Mouse (Mus musculus) cerebellum, adult 9-11 months (tissue): ENCODE data around the gene Raly.
A peak's percentile ranks its signal among the peaks of the same experiment; 100 is the strongest.
"Not testable (repeated sequence)": the region's sequence is repeated elsewhere in the genome, so short reads cannot be mapped to it uniquely, and the experiment has no call there.

Experiments used
- DNase-seq: peaks from one replicate; pipeline ENCODE4 v3.0.0; 2022

Raly gene

DNA sequence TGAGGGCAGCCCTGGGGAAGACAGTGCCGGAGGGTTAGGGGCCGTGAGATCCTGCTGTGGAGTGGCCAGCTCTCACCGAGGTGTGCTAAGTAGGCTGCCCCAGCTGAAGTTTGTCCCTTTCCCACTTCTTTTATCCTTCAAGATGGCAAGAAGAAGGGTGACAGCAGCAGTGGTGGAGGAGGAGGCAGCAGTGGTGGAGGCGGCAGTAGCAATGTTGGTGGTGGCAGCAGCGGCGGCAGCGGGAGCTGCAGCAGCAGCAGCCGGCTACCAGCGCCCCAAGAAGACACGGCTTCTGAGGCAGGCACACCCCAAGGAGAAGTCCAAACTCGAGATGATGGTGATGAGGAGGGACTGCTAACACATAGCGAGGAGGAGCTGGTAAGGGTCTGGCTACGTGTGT lies 72.8 kb downstream of the Raly start:
- DNase-seq, result no peak

DNA sequence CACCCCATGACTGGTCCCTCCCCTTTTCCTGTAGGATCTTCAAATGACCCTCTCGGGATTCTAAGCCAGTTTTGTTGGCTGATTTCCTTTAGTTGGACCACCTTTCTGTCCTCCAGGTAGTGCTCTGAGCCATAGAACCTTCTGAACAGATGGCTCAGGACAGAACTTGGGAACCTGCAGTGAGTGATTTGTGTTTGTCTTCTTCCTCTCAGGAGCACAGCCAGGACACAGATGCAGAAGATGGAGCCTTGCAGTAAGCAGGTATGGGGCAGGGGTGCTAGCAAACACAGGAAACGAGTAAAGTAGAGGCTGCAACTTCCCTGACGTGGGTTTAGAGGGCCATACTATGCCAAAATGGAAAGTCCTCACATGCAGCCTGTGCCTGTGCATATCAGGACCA lies 74.8 kb downstream of the Raly start:
- peak; percentile 59 for DNase-seq

GRCm38 (mm10) chr2:154868106-154868505 lies 77.2 kb downstream of the Raly start:
- DNase-seq, result peak; percentile 87

- no peak for DNase-seq
These were observed 79.2 kb downstream of the Raly start for GRCm38 (mm10) chr2:154869954-154870641.

GRCm38 (mm10) chr2:154876621-154877020 lies 85.7 kb downstream of the Raly start:
- no peak for DNase-seq

- DNase-seq, result no peak
These were observed 100.7 kb downstream of the Raly start for GRCm38 (mm10) chr2:154891585-154891984.

DNA sequence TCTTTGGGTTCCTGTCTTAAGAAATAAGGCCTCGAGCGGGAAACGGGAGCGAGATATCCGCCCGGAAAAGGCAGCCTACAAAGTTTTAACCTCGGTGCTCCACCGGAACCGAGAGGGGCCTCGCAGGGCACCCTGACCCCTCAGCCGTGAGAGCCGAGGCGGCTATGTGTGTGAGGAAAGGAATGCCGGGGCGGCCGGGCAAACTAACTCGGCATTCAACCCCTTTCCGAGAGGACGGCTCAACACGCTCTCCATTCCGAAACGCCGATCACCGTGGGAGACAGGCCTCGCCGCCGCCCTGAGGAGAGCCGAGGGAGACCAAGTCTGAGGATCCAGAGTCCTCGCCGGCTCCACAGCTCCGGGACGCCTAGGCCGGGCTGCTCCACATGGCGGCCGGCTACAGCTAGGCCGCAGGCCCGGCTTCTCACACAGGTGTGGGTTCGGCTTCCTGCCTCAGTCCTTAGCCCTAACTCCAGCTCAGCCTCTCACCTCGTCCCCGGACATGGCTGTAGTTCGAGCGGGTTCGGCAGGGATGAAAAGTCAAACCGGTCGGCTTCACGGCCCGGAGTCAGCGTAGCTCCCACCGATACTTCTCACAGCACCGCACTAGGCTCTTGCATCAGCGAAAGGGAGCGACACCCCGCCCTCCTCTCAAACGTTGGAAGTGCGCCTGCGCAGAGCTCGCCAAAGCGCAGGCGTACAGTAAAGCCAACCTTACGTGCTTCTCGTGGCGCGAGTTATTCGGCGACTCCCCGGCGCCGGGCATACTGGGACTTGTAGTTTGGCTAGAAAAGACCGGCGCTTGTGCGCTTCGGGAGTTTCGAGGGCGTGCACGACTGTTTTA lies 101.5 kb downstream of the Raly start, which contains the start of gene Eif2s2:
Gene Eif2s2, minus strand, starts transcription at position 735 of the 844 bp plus-strand sequence.
- peak; percentile 98 for DNase-seq

DNA sequence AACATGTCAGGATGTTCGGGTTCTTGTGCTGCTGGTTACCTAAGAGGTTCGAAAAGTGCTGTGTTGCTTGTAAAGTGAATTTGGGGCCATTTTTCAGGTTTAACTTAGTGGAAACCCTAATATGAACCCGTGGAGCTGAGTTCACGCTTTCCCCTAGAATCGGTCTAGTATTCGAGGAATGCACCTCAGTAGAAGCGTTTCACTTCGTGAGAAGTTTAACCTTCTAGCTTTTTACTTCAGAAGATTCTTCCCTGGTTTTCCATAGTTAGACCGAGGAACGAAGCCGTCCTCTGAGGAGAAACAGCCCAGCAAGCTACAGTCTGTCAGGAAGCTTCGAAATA lies 102.1 kb downstream of the Raly start:
- no peak for DNase-seq

GRCm38 (mm10) chr2:154893548-154893947 lies 102.7 kb downstream of the Raly start:
- no peak for DNase-seq

GRCm38 (mm10) chr2:154899004-154899403 lies 108.1 kb downstream of the Raly start:
- not testable (repeated sequence) for DNase-seq

DNA sequence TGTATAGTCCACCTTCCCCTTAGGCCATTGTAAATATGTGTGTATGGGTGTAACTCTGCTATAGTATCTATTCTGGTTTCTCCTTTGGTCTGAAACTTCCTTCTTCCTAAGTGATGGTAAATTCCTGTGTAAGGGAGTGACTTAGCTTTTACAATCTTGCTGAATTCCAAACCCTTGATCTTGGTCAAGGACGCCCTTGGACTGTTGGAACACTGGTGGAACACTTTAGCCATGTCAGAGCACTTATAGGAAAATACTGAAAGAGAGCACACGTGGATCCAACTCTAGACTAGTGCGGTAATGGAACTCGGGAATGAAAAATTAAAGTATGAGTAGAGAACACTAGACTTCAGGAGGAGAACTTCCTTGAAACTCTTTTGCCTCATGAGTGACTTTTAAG lies 108.5 kb downstream of the Raly start:
- DNase-seq, result not testable (repeated sequence)

DNA sequence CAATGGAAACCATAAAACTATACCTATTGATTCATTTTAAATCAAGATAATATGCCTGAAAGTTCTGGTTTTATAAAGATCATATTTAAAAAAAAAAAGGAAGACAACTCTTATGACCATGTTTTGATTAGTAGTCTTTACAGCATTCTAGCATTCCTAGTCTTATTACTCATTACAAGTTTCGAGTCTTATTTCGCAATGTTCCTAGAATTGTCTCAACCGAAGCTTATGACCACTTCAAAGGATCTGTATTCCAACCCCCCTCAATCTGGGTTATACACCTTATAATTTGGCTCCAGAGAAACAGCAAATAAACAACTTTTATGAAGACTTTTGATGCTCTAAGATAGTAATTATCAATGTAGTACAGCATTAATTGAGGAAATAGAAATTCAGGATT lies 111.2 kb downstream of the Raly start:
- no peak for DNase-seq

- DNase-seq, result no peak
These were observed 114.9 kb downstream of the Raly start for GRCm38 (mm10) chr2:154905796-154906195.

- DNase-seq, result not testable (repeated sequence)
These were observed 117.3 kb downstream of the Raly start for GRCm38 (mm10) chr2:154908223-154908622.

DNA sequence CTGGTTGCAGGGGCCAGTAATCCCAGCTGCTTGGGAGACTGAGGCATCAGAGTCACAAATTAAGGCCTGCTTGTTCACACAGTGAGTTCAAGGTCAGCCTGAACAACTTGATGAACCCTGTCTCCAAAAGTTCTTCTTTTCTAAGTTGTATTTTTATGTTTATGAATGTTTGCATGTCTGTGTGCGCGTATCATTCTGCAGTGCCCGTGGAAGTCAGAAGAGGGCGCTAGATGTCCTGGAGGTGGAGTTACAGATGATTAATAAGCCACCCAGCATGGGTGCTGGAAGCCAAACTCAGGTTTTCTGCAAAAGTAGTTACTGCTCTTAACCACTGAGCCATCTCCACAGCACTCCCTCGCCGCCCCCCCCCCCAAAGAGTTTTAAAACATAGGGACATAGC lies 118.9 kb downstream of the Raly start:
- DNase-seq, result no peak

DNA sequence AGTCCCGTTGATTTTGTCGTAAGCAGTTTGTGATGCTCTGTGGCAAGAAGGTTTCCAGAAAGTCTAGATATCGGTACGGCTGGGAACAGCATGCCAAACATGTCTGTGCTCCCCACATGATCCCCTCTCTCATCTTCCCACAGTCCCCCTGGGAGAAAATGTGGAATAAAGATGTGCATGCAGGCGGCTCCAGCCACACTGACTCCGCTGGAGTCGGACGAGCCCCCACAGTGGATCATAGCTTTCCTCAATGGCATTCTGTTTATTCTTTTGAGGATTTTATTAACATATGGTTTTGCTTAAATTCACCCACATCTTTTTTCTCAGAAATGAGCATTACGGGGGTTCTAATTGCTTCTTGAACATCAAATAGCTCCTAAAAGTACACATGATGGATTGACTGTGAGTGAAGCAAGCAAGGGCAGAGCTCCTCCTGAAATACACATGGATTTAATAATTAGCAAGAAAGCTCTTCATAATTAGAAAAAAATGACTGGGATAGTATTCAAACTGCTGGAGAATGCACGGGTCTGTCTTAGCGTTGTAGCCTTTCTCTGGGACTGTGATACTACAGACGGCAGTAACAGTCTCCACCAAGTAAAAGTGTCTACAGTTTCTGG lies 125.1 kb downstream of the Raly start:
- no peak for DNase-seq

GRCm38 (mm10) chr2:154916547-154916946 lies 125.7 kb downstream of the Raly start:
- no peak for DNase-seq
